Mouse (Mus musculus) embryonic fibroblast, embryonic 13.5 days (primary cell): ENCODE data around the gene Cadps.

ENCODE experiments used
- CTCF ChIP-seq: IDR thresholded peaks from 2 replicates; pipeline ENCODE4 v1.5.1; 2011; ENCODE audit warnings: mild to moderate bottlenecking, control low read depth, low read length, moderate library complexity, borderline replicate concordance; ENCODE audit not compliant: insufficient read depth
- POLR2A ChIP-seq: IDR thresholded peaks from 2 replicates; pipeline ENCODE4 v1.6.1; 2011; ENCODE audit warnings: low read depth, mild to moderate bottlenecking, control low read depth, low read length, moderate library complexity

GRCm38 (mm10) chr14:12337998-12338809 is 484.7 kb downstream of the Cadps start:
- no peak for TF ChIP-seq CTCF
- TF ChIP-seq POLR2A, result no peak
